Mouse (Mus musculus): ENCODE results near the gene Zfp408. TPM values are rescaled to one million over a fixed set of nuclear protein-coding genes. Genes with fewer than 3 reads are reported as not detected.

Zfp408 gene
- polyA plus RNA-seq (2015; fragmentation: Nextera tagmentation; extraction: Ambion mirVana) = 1.8 and 2.1 TPM in 2 replicates

DNA sequence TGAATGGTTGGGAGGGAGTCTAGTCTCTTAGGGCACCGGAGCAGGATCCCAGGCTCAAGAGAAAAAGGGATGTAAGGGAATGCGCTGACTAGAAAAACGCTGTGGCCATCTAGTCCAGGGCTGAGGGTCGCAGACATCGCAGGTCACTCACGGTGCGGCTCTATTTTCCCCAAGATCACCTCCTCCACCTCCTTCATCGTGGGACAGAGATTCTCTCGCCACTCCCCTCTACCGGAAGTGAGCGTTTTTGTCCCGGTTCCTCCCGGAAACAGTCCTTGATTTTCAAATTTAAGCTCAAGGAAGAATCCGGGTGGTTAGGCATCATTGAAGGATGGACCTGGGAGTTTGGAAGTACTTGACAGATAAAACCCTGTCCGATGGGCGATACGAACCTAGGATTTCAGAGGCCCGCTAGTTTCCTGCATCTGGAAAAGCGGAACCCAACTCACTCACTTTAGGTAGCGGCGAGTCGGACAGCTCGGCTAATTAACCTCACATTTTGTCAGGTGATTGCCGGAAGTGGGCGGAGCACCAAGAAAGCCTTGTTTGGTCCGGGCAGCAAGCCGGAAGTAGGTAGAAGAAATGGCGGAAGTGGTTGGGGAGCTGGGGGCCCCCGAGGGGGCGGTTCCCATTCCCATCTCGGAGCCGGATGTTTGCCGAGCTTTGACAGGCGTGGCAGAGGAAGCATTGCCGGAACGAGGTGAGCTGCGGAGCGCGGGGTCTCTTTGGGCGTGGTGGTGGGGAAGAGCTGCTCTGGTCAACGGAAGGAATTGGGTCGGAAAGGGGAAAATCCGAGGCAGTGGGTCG, at the start of gene Zfp408, which contains the start of gene Arhgap1:
Zfp408 (minus strand) TSS at position 239 of the 807 bp plus-strand sequence.
Arhgap1 (plus strand) TSS at position 308 of the 807 bp plus-strand sequence.
- WGBS (ENCODE audit: insufficient replicate concordance) = under 1% methylated on average over 44 of the region's 44 CpGs
- peak within 1 kb of the TSS; percentile 78 for H3K4me3 ChIP-seq (ENCODE audit: low read depth, low read length)
- H3K27me3 ChIP-seq (ENCODE audit: insufficient read depth, low read length) = no peaks in the 10 kb centered on the region
- H3K9me3 ChIP-seq (ENCODE audit: low read length) = no peaks in the 10 kb centered on the region
- H3K4me2 ChIP-seq (ENCODE audit: low read depth, low read length) = peak within 1 kb of the TSS; percentile 99
- H3K9ac ChIP-seq (replicated peaks) = peak within 1 kb of the TSS; percentile 91
- peak within 1 kb of the TSS; percentile 97 for H3K27ac ChIP-seq (ENCODE audit: low read depth)
- DNase-seq (peak; percentile 98), ATAC-seq (peak; percentile 95)
- peaks cover 30% of the 10 kb centered on the region for H3K4me1 ChIP-seq (ENCODE audit: insufficient read depth)
- H3K36me3 ChIP-seq (replicated peaks; ENCODE audit: insufficient read depth, low read length) = peaks cover 47% of the 10 kb centered on the region
- TF ChIP-seq CTCF (IDR thresholded peaks at IDR 0.05; ENCODE audit: low read depth) (no peak), EP300 (IDR thresholded peaks at IDR 0.05; ENCODE audit: low read depth) (peak; percentile 84)

DNA sequence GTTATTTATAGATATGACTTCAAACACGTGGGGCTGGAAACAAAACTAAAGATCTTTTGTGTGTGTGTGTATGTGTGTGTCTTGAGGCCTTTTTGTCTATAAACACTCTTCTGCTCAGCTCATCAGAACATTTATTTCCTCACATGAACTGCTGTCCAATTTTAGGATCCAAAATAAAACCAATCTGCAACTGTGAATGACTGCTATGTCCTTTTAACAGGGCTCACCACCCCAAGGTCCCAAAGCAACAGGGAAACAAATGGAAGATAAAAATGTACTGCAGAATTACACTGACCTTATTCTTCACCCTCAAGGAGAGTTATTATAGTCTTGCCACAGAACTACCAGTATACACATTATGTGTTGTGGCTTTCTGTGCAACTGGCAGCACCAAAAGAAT, 49.6 kb upstream of the Zfp408 start:
- Histone ChIP-seq H3K4me3 (ENCODE audit: low read depth, low read length) (no peak overlapping the region), H3K27me3 (ENCODE audit: insufficient read depth, low read length) (no peaks in the 10 kb centered on the region), H3K4me2 (ENCODE audit: low read depth, low read length) (no peak overlapping the region), H3K36me3 (replicated peaks; ENCODE audit: insufficient read depth, low read length) (peaks cover 5% of the 10 kb centered on the region; the same call in 1 of the 2 replicates), H3K9me3 (ENCODE audit: low read length) (no peaks in the 10 kb centered on the region), H3K9ac (replicated peaks) (no peak overlapping the region), H3K27ac (ENCODE audit: low read depth) (no peak overlapping the region), H3K4me1 (ENCODE audit: insufficient read depth) (peaks cover 6% of the 10 kb centered on the region; the same call in 1 of the 2 replicates)
- ATAC-seq (no peak), DNase-seq (no peak)
- no peak for TF ChIP-seq EP300 (IDR thresholded peaks at IDR 0.05; ENCODE audit: low read depth)
- TF ChIP-seq CTCF (IDR thresholded peaks at IDR 0.05; ENCODE audit: low read depth) = no peak
- WGBS (ENCODE audit: insufficient replicate concordance) = 78% methylated on average over 1 of the region's 1 CpGs

DNA sequence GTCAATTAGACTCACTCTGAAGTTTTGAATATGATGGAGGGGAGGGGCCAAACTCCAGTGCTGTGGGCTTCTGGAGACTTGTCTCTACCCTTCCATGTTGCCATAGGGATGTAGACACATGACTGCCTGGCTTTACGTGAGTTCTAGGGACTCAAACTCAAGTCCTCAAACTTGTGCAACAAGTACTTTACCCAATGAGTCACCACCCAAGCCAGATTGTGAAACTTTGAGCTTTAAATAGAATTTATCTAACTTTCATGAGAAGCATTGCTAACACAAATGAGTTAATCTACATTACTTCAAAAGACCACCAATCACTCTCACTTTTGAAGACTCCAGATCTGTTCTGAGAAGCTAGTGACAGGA, 46.6 kb upstream of the Zfp408 start:
- Histone ChIP-seq H3K4me3 (ENCODE audit: low read depth, low read length) (no peak overlapping the region), H3K4me2 (ENCODE audit: low read depth, low read length) (no peak overlapping the region), H3K27me3 (ENCODE audit: insufficient read depth, low read length) (no peaks in the 10 kb centered on the region), H3K4me1 (ENCODE audit: insufficient read depth) (peaks cover 6% of the 10 kb centered on the region; the same call in 1 of the 2 replicates), H3K36me3 (replicated peaks; ENCODE audit: insufficient read depth, low read length) (peaks cover 23% of the 10 kb centered on the region), H3K27ac (ENCODE audit: low read depth) (no peak overlapping the region), H3K9ac (replicated peaks) (no peak overlapping the region), H3K9me3 (ENCODE audit: low read length) (no peaks in the 10 kb centered on the region)
- TF ChIP-seq CTCF (IDR thresholded peaks at IDR 0.05; ENCODE audit: low read depth) = no peak
- TF ChIP-seq EP300 (IDR thresholded peaks at IDR 0.05; ENCODE audit: low read depth) = no peak
- DNase-seq (no peak), ATAC-seq (peak; percentile 80)
- WGBS (ENCODE audit: insufficient replicate concordance) = 50% methylated on average over 1 of the region's 1 CpGs

GRCm38 (mm10) chr2:91695436-91696224, 46.0 kb upstream of the Zfp408 start:
- H3K27ac ChIP-seq (ENCODE audit: low read depth) = no peak overlapping the region
- H3K4me2 ChIP-seq (ENCODE audit: low read depth, low read length) = no peak overlapping the region
- H3K4me1 ChIP-seq (ENCODE audit: insufficient read depth) = peaks cover 6% of the 10 kb centered on the region; the same call in 1 of the 2 replicates
- no peaks in the 10 kb centered on the region for H3K27me3 ChIP-seq (ENCODE audit: insufficient read depth, low read length)
- H3K9ac ChIP-seq (replicated peaks) = no peak overlapping the region
- no peak for ATAC-seq
- no peak for DNase-seq
- no peaks in the 10 kb centered on the region for H3K9me3 ChIP-seq (ENCODE audit: low read length)
- WGBS (ENCODE audit: insufficient replicate concordance) = 88% methylated on average over 10 of the region's 10 CpGs
- no peak overlapping the region for H3K4me3 ChIP-seq (ENCODE audit: low read depth, low read length)
- peaks cover 25% of the 10 kb centered on the region for H3K36me3 ChIP-seq (replicated peaks; ENCODE audit: insufficient read depth, low read length)
- TF ChIP-seq CTCF (IDR thresholded peaks at IDR 0.05; ENCODE audit: low read depth) (no peak), EP300 (IDR thresholded peaks at IDR 0.05; ENCODE audit: low read depth) (no peak)

- H3K4me1 ChIP-seq (ENCODE audit: insufficient read depth) = no peaks in the 10 kb centered on the region
- ATAC-seq (no peak), DNase-seq (no peak)
- H3K4me3 ChIP-seq (ENCODE audit: low read depth, low read length) = no peak overlapping the region
- 89% methylated on average over 7 of the region's 7 CpGs for WGBS (ENCODE audit: insufficient replicate concordance)
- H3K9ac ChIP-seq (replicated peaks) = no peak overlapping the region
- TF ChIP-seq CTCF (IDR thresholded peaks at IDR 0.05; ENCODE audit: low read depth) (no peak), EP300 (IDR thresholded peaks at IDR 0.05; ENCODE audit: low read depth) (no peak)
- H3K36me3 ChIP-seq (replicated peaks; ENCODE audit: insufficient read depth, low read length) = peaks cover 57% of the 10 kb centered on the region
- H3K9me3 ChIP-seq (ENCODE audit: low read length) = no peaks in the 10 kb centered on the region
- H3K27me3 ChIP-seq (ENCODE audit: insufficient read depth, low read length) = no peaks in the 10 kb centered on the region
- H3K27ac ChIP-seq (ENCODE audit: low read depth) = no peak overlapping the region
- H3K4me2 ChIP-seq (ENCODE audit: low read depth, low read length) = no peak overlapping the region
Observed at GRCm38 (mm10) chr2:91689452-91689851, 39.9 kb upstream of the Zfp408 start.

DNA sequence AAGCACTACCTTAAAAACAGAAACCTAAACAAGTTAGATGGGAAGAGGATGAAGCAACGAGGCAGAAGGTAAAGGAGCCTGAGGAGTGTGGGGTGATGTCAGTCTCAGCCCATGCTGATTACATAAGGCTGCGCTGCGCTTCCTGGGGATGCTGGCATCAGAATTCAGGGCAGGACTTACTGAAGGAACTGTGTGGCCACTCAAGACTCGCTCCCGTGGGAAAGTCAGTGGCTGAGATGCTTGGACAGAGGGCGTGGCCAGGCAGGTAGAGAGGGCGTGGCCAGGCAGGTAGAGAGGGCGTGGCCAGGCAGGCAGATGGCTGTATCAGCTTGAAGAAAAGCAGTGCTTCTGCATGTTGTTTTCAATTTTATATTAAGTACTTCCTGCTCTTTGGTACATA, 34.3 kb upstream of the Zfp408 start:
- H3K9me3 ChIP-seq (ENCODE audit: low read length) = no peaks in the 10 kb centered on the region
- H3K4me3 ChIP-seq (ENCODE audit: low read depth, low read length) = no peak overlapping the region
- 79% methylated on average over 8 of the region's 8 CpGs for WGBS (ENCODE audit: insufficient replicate concordance)
- no peak overlapping the region for H3K9ac ChIP-seq (replicated peaks)
- DNase-seq = no peak
- H3K4me2 ChIP-seq (ENCODE audit: low read depth, low read length) = no peak overlapping the region
- no peak overlapping the region for H3K27ac ChIP-seq (ENCODE audit: low read depth)
- peaks cover 59% of the 10 kb centered on the region for H3K36me3 ChIP-seq (replicated peaks; ENCODE audit: insufficient read depth, low read length)
- no peaks in the 10 kb centered on the region for H3K27me3 ChIP-seq (ENCODE audit: insufficient read depth, low read length)
- no peaks in the 10 kb centered on the region for H3K4me1 ChIP-seq (ENCODE audit: insufficient read depth)
- TF ChIP-seq EP300 (IDR thresholded peaks at IDR 0.05; ENCODE audit: low read depth) = no peak
- TF ChIP-seq CTCF (IDR thresholded peaks at IDR 0.05; ENCODE audit: low read depth) = no peak
- ATAC-seq = no peak
